ENCODE assay signal across 21 mouse cellular contexts in the genomic region with DNA sequence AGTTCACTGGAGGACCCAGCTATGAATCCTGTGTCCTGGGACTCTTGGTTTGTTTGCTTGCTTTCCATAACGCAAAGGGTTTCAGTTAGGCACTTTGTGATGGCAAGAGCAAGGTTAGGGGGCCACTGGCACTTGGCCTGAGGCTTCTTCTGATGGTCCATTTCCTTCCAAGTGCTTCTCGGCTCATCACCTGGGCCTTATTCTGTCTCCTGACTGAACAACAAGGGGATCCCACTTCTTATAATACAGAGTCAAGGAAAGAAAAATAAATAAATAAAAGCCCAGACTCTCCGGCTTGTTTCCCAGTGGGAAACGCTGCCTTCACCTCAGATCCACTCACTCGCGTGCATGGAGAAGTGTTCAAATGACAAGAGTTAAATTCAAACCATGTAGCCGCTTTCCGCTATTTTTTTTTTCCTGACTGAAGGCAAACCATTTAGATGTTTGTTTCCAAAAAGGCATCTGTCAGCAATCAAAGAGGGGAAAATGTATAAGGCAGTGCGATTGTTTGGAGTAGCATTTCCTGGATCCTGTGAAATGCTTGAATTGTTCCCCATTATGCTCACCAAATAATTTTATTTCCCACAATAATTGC.
DNase-seq lines count a peak whose midpoint lies in the region; ATAC-seq and TF ChIP-seq lines count a peak whose summit lies in the region.
"Had no signal": no experiment of that assay in that cellular context is flagged by ENCODE, and none has a peak within 500 bp of the region (broad histone marks: within the 10 kb centered on the region; RNA-seq: fewer than 3 reads in every experiment).

No protein-coding gene starts in this region.

- intact Hi-C loops in heart, postnatal 14 days (cut with DNase I): no loop called here

- H3K27me3 ChIP-seq in cerebellum, adult 2 months (ENCODE audit: control insufficient read depth, insufficient read depth, low read length): no peaks in the 10 kb centered on the region
- no peaks in the 10 kb centered on the region for H3K27me3 ChIP-seq in hindbrain, embryonic 14.5 days (ENCODE audit: control insufficient read depth, insufficient read depth, low read length)
- no peaks in the 10 kb centered on the region for H3K27me3 ChIP-seq in hindbrain, embryonic 13.5 days
- H3K27me3 ChIP-seq in embryonic facial prominence, embryonic 15.5 days: peaks cover 11% of the 10 kb centered on the region
- no peaks in the 10 kb centered on the region for H3K27me3 ChIP-seq in limb, embryonic 11.5 days (ENCODE audit: control insufficient read depth, insufficient read depth, low read length)
- H3K27me3 ChIP-seq: liver, embryonic 13.5 days; stomach, embryonic 15.5 days had no signal

- H3K27ac ChIP-seq in cerebellum, adult 2 months (ENCODE audit: insufficient read depth, low read length): no peak overlapping the region
- no peak overlapping the region for H3K27ac ChIP-seq in hindbrain, embryonic 14.5 days
- H3K27ac ChIP-seq in hindbrain, embryonic 13.5 days: no peak overlapping the region
- H3K27ac ChIP-seq in embryonic facial prominence, embryonic 15.5 days (replicated peaks): peak overlapping the region; percentile 44; the same call in 1 of the 2 replicates
- no peak overlapping the region for H3K27ac ChIP-seq in limb, embryonic 11.5 days (replicated peaks; ENCODE audit: low read depth, low read length)
- H3K27ac ChIP-seq: heart, adult 2 months; liver, embryonic 13.5 days; midbrain, embryonic 12.5 days; stomach, embryonic 15.5 days had no signal

- no peak for TF ChIP-seq CTCF in cerebellum, adult 2 months (IDR thresholded peaks at IDR 0.05; ENCODE audit: borderline replicate concordance, insufficient read depth, low read depth, low read length)

- WGBS in cerebellum, adult 2 months: 90% methylated on average over 9 of the region's 9 CpGs
- WGBS in hindbrain, embryonic 14.5 days: 71% methylated on average over 9 of the region's 9 CpGs
- WGBS in hindbrain, embryonic 13.5 days: 68% methylated on average over 9 of the region's 9 CpGs
- WGBS in embryonic facial prominence, embryonic 15.5 days: 36% methylated on average over 9 of the region's 9 CpGs
- 71% methylated on average over 9 of the region's 9 CpGs for WGBS in limb, embryonic 11.5 days

- no peak for ATAC-seq in hindbrain, embryonic 14.5 days (ENCODE audit: low FRiP score)
- no peak for ATAC-seq in hindbrain, embryonic 13.5 days (ENCODE audit: low FRiP score)
- no peak for ATAC-seq in embryonic facial prominence, embryonic 15.5 days (ENCODE audit: insufficient number of reproducible peaks, low FRiP score, low TSS enrichment, low read depth)
- ATAC-seq in limb, embryonic 11.5 days (ENCODE audit: insufficient number of reproducible peaks, low FRiP score, low TSS enrichment, low read depth): no peak
- ATAC-seq in CD4-positive, CD25-positive, alpha-beta regulatory T cell, adult 4 months: no peak
- ATAC-seq: intestine, embryonic 16.5 days had no signal

- no peaks in the 10 kb centered on the region; the same call in 1 of the 2 replicates for H3K4me1 ChIP-seq in cerebellum, adult 2 months (ENCODE audit: control insufficient read depth, insufficient read depth, low read length)
- H3K4me1 ChIP-seq in hindbrain, embryonic 14.5 days (replicated peaks; ENCODE audit: control insufficient read depth, insufficient read depth, low read length): peaks cover 13% of the 10 kb centered on the region
- peaks cover 39% of the 10 kb centered on the region for H3K4me1 ChIP-seq in hindbrain, embryonic 13.5 days (replicated peaks)
- peaks cover 16% of the 10 kb centered on the region for H3K4me1 ChIP-seq in embryonic facial prominence, embryonic 15.5 days
- peaks cover 43% of the 10 kb centered on the region for H3K4me1 ChIP-seq in limb, embryonic 11.5 days (ENCODE audit: control insufficient read depth, insufficient read depth, low read length)
- H3K4me1 ChIP-seq: liver, embryonic 13.5 days; stomach, embryonic 15.5 days had no signal

- H3K36me3 ChIP-seq in hindbrain, embryonic 14.5 days (replicated peaks; ENCODE audit: control insufficient read depth, insufficient read depth): no peaks in the 10 kb centered on the region
- H3K36me3 ChIP-seq in hindbrain, embryonic 13.5 days: no peaks in the 10 kb centered on the region
- H3K36me3 ChIP-seq in embryonic facial prominence, embryonic 15.5 days: no peaks in the 10 kb centered on the region
- no peaks in the 10 kb centered on the region for H3K36me3 ChIP-seq in limb, embryonic 11.5 days (ENCODE audit: control insufficient read depth, insufficient read depth, low read length)
- H3K36me3 ChIP-seq: liver, embryonic 13.5 days; midbrain, embryonic 12.5 days; stomach, embryonic 15.5 days had no signal

- no peak overlapping the region for H3K4me3 ChIP-seq in cerebellum, adult 2 months (replicated peaks; ENCODE audit: insufficient read depth, low read depth, low read length)
- H3K4me3 ChIP-seq in hindbrain, embryonic 14.5 days (replicated peaks; ENCODE audit: low read length): no peak overlapping the region
- H3K4me3 ChIP-seq in hindbrain, embryonic 13.5 days: no peak overlapping the region
- H3K4me3 ChIP-seq in embryonic facial prominence, embryonic 15.5 days (replicated peaks): no peak overlapping the region
- no peak overlapping the region for H3K4me3 ChIP-seq in limb, embryonic 11.5 days (ENCODE audit: low read depth, low read length)
- H3K4me3 ChIP-seq: heart, adult 2 months; liver, embryonic 13.5 days; midbrain, embryonic 12.5 days; stomach, embryonic 15.5 days had no signal

- H3K4me2 ChIP-seq in hindbrain, embryonic 14.5 days (replicated peaks): 0 out of 2 replicates have a peak overlapping the region, but pooled peaks have one; percentile 13
- H3K4me2 ChIP-seq in hindbrain, embryonic 13.5 days: no peak overlapping the region
- no peak overlapping the region for H3K4me2 ChIP-seq in embryonic facial prominence, embryonic 15.5 days (replicated peaks)
- no peak overlapping the region for H3K4me2 ChIP-seq in limb, embryonic 11.5 days (ENCODE audit: low read depth, severe bottlenecking)
- H3K4me2 ChIP-seq: liver, embryonic 13.5 days; midbrain, embryonic 12.5 days; stomach, embryonic 15.5 days had no signal

- TF ChIP-seq POLR2A in cerebellum, adult 2 months (IDR thresholded peaks at IDR 0.05; ENCODE audit: borderline replicate concordance, insufficient read depth, low read length): no peak

- DNase-seq in cerebellum, postnatal 10 days: peak; percentile 49 to 58
- DNase-seq in cerebellum, adult 2 months: no peak
- no peak for DNase-seq in hindbrain, embryonic 14.5 days (ENCODE audit: low spot score)
- DNase-seq in limb, embryonic 11.5 days (ENCODE audit: low spot score): peak; percentile 20
- DNase-seq in heart, postnatal 14 days: no peak
- DNase-seq: adrenal gland, postnatal 14 days; cerebellum, adult 9-11 months; embryo, embryonic 11 days; gastrocnemius, postnatal 36 days; heart, adult 2 months; kidney, adult 9 months; kidney, postnatal 25 days; liver, embryonic 13.5 days; lung, adult 2 months; thymus, postnatal 36 days had no signal

- H3K9me3 ChIP-seq in hindbrain, embryonic 14.5 days (ENCODE audit: control insufficient read depth, low read length): no peaks in the 10 kb centered on the region
- no peaks in the 10 kb centered on the region for H3K9me3 ChIP-seq in hindbrain, embryonic 13.5 days
- no peaks in the 10 kb centered on the region for H3K9me3 ChIP-seq in embryonic facial prominence, embryonic 15.5 days (replicated peaks)
- no peaks in the 10 kb centered on the region for H3K9me3 ChIP-seq in limb, embryonic 11.5 days (ENCODE audit: control insufficient read depth, low read length)
- H3K9me3 ChIP-seq: liver, embryonic 13.5 days; midbrain, embryonic 12.5 days; stomach, embryonic 15.5 days had no signal

- H3K9ac ChIP-seq in hindbrain, embryonic 14.5 days: no peak overlapping the region
- H3K9ac ChIP-seq in hindbrain, embryonic 13.5 days: no peak overlapping the region
- no peak overlapping the region for H3K9ac ChIP-seq in embryonic facial prominence, embryonic 15.5 days
- no peak overlapping the region for H3K9ac ChIP-seq in limb, embryonic 11.5 days (ENCODE audit: low read length)
- H3K9ac ChIP-seq: liver, embryonic 13.5 days; midbrain, embryonic 12.5 days; stomach, embryonic 15.5 days had no signal

Comparison
In these comparisons a context has a peak if more than half of its experiments do, and no peak if none do; other contexts are left out.
1. DNase-seq: peak in cerebellum, postnatal 10 days (2 of 2) and limb, embryonic 11.5 days (single experiment); none in cerebellum, adult 2 months (0 of 2), hindbrain, embryonic 14.5 days (single experiment) and heart, postnatal 14 days (0 of 2).